Mouse (Mus musculus) cerebellum, adult 9-11 months (tissue): Measurements from ENCODE around the gene Fgfr1op2.

ENCODE experiments used
- DNase-seq: peaks from one replicate; pipeline ENCODE4 v3.0.0; 2022

Gene Fgfr1op2

GRCm38 (mm10) chr6:146642276-146643183, 65.5 kb downstream of the Fgfr1op2 start, which contains the start of the genes Med21 and Tm7sf3:
Gene Med21 (plus strand): TSS chr6:146642547.
Gene Tm7sf3 (minus strand): TSS chr6:146642824.
- DNase-seq = peak; percentile 98

- no peak for DNase-seq
Observed at GRCm38 (mm10) chr6:146643184-146643570, 66.2 kb downstream of the Fgfr1op2 start.
